Mouse (Mus musculus) adipocyte (in vitro differentiated cells): Measurements from ENCODE around the gene Zfp710.

Experiments used
- DNase-seq: peaks from one replicate; pipeline ENCODE4 v3.0.0-alpha.2; 2016; ENCODE audit warnings: low spot score

Gene Zfp710

GRCm38 (mm10) chr7:80078792-80079301 lies 54.2 kb downstream of the Zfp710 start:
- DNase-seq: no peak

- no peak for DNase-seq
Observed at GRCm38 (mm10) chr7:80081586-80082554, 57.3 kb downstream of the Zfp710 start.

GRCm38 (mm10) chr7:80084484-80084931 lies 59.9 kb downstream of the Zfp710 start:
- peak; percentile 41 for DNase-seq

- DNase-seq: no peak
Observed at GRCm38 (mm10) chr7:80085970-80086715, 61.5 kb downstream of the Zfp710 start.

- DNase-seq: peak; percentile 40
Observed at GRCm38 (mm10) chr7:80088191-80088590, 63.6 kb downstream of the Zfp710 start.

GRCm38 (mm10) chr7:80090191-80091003 lies 65.8 kb downstream of the Zfp710 start:
- no peak for DNase-seq

GRCm38 (mm10) chr7:80091004-80091865 lies 66.6 kb downstream of the Zfp710 start:
- peak; percentile 16 for DNase-seq

- no peak for DNase-seq
Observed at GRCm38 (mm10) chr7:80091866-80092210, 67.2 kb downstream of the Zfp710 start.

GRCm38 (mm10) chr7:80092351-80093046 lies 67.9 kb downstream of the Zfp710 start:
- peak; percentile 25 for DNase-seq

GRCm38 (mm10) chr7:80094481-80094880 lies 69.9 kb downstream of the Zfp710 start:
- DNase-seq: no peak

- DNase-seq: no peak
Observed at GRCm38 (mm10) chr7:80095598-80096309, 71.1 kb downstream of the Zfp710 start.

- DNase-seq: no peak
Observed at GRCm38 (mm10) chr7:80098389-80098976, 73.9 kb downstream of the Zfp710 start.

GRCm38 (mm10) chr7:80103335-80103734 lies 78.7 kb downstream of the Zfp710 start:
- no peak for DNase-seq

- peak; percentile 64 for DNase-seq
Observed at GRCm38 (mm10) chr7:80105637-80106390, 81.2 kb downstream of the Zfp710 start.

- no peak for DNase-seq
Observed at GRCm38 (mm10) chr7:80106441-80106840, 81.8 kb downstream of the Zfp710 start.

- peak; percentile 31 for DNase-seq
Observed at GRCm38 (mm10) chr7:80111066-80112045, 86.7 kb downstream of the Zfp710 start.

- no peak for DNase-seq
Observed at GRCm38 (mm10) chr7:80113989-80114388, 89.4 kb downstream of the Zfp710 start.
